Mouse (Mus musculus) embryo, embryonic 10 days (tissue): ENCODE measurements around the gene Nacc1.
A peak's percentile ranks its signal among the peaks of the same experiment; 100 is the strongest.

Experiments
- DNase-seq: peaks from one replicate; pipeline ENCODE4 v3.0.0-alpha.2; 2015; ENCODE audit warnings: low spot score

Nacc1 gene

DNA sequence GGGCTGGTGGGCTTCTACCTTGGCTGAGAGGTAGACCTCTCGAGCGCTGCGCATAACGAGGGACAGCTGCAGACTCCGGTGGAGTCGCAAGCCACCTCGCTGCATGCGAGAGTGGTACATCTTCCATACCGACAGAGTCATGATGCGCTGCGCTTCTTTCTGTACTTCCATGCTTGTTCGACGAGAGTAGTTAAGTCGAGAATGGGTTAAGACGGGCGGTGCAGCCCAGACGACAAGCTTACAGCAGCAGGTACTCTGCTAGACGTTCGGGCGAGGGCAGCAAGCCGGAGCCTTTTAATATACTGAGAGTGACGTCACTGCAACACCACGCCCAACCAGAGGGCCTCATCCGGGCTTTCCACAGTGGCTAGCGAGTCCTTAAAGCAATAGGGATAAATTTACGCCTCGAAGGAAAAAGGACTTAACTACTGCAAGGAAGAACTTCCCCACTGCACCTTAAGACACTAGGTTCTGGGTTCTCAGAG lies 25.0 kb downstream of the Nacc1 start, which contains the start of gene Ier2:
TSS of gene Ier2 (minus strand) at position 272 of the 485 bp plus-strand sequence.
- DNase-seq, result peak; percentile 96

GRCm38 (mm10) chr8:84661961-84662571 lies 25.6 kb downstream of the Nacc1 start:
- peak; percentile 68 for DNase-seq

DNA sequence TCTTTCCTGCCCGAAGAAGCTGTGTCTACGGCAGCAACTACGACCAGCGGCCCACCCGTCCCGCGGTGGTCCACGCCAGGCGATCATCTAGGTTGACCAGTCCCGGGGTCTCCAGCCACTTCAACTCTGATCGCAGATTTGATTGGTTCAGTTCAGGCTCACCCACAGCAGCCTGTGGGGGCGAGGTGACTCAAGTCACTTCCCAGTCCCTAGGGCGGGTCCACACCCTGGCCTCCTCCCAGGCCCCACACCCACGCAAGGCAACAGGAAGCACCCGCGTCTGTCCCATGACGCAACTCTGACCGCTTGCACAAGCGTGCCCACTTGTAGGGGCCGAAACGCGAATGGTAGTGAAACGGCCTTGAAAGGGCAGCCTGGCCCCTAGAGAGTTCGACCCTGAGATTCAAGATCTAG lies 26.2 kb downstream of the Nacc1 start:
- DNase-seq, result peak; percentile 64

- DNase-seq, result peak; percentile 61
These were observed 26.7 kb downstream of the Nacc1 start for GRCm38 (mm10) chr8:84660819-84661457.

- peak; percentile 83 for DNase-seq
These were observed 27.5 kb downstream of the Nacc1 start for GRCm38 (mm10) chr8:84659936-84660818.

DNA sequence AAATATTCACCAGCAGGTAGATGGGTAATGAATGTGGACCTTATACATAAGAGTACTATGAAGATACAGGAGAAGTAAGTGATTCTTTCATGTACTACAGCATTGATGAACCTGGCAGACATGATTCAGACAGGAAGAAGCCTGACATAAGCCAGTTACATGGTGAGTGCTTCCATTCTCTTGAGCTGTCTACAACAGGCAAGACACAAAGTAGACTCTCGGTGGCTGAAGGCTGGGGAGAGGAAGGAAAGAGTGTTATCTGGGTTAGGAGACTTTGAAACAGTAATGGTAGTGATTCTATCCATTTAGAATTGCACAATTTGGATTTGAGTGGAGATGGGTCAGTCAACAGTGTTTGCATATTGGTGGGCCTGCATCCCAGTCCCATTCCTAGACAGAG lies 28.7 kb downstream of the Nacc1 start:
- no peak for DNase-seq

GRCm38 (mm10) chr8:84657680-84658079 lies 30.0 kb downstream of the Nacc1 start:
- DNase-seq, result no peak

DNA sequence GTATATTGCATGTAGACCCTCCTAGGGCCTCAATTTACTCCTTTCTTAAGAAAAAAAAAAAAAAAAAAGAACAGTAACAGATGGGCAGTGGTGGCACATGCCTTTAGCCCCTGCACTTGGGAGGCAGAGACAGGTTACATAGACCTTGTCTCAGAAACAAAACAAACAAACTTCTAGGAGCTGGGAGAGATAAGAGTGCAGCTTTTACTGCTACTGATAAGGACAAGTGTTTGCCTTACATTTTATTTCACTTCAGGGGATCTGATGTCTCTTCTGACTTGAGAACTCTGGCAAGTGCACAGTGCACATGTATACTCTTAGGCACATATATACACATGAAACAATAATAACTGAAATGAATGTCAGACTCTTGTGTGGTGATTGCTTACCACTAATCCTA lies 30.5 kb downstream of the Nacc1 start:
- no peak for DNase-seq

DNA sequence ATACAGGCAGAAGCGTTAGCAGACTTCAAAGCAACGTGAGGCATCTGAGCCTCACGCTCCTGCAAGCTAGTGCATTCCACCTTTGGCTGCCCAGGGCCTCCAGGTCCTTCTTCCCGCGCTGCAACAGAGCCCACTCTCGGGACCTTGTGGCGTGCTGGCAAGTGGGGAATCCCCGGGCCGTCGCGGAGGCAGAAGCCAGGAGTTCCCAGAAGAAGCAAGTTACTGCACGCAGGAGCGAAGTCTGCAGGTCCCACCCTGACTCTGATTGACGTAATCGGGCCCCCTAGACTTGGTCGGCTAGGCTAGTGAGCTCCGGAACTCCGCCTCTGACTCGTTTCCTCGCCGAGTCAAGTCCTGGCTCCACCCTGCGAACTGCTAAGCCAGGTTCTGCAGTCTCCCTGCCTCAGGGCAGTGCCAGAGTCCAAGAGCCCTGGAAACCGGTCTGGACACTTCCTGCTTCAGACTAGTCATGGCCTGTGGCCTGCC lies 31.0 kb downstream of the Nacc1 start:
- DNase-seq, result peak; percentile 93

- peak; percentile 86 for DNase-seq
These were observed 31.5 kb downstream of the Nacc1 start for GRCm38 (mm10) chr8:84656191-84656525.

DNA sequence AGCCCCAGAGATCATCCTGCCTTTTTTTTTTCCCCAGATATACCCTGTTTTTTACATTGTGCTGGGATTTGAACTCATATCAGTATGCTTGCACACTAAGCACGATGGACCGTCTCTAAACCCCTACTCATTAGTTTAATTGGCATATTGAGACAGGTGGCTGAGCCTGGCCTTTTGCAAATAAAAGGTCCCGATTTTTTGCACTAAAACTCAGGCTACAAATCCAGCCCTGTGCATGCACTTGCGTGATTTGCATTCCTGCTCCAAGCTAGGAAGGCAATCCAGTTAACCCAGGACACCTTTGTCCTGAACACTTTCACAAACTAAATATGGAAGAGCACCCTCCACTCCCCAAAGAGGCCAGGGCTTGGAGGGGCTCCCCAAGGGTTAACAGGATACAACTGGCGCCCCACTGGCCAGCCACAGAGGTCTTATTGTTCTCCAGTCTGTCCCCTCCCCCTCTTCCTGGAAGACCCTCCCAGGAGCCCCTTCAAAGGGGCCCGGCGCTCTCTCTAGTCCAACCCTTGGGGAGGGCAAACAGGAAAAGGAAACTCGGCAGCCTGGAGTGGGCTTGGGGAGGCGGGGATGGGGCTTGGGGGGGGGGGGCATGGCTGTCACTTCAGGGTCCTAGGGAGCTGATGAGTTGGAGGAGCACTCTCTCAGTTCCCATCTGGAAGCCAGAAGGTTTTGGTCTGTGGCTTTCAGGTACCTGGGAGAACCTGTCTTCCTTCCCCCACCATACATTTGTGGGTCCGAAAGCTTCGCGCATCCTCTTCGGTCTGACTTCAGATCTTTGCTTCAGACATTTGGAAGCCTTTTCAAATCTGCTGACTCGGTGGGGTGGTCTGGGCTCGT lies 32.1 kb downstream of the Nacc1 start:
- DNase-seq, result peak; percentile 88

DNA sequence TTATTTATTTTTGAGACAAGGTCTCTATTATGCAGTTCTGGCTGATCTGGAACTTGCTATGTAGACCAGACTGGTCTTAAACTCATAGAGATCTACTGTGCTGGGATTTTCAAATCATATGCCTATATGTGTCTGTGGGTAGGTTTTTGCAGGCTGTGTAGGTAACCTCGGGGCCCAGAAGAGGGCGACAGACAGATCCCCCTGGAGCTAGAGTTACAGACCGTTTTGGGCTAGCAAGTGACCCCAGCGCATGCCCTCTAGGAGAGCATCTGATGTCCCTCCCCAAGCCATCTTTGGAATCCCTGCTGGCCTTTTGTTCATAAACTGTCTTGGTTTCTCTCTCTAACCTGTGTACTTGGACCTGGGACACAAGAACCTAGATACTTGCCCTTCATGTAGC lies 33.1 kb downstream of the Nacc1 start:
- DNase-seq, result peak; percentile 55

DNA sequence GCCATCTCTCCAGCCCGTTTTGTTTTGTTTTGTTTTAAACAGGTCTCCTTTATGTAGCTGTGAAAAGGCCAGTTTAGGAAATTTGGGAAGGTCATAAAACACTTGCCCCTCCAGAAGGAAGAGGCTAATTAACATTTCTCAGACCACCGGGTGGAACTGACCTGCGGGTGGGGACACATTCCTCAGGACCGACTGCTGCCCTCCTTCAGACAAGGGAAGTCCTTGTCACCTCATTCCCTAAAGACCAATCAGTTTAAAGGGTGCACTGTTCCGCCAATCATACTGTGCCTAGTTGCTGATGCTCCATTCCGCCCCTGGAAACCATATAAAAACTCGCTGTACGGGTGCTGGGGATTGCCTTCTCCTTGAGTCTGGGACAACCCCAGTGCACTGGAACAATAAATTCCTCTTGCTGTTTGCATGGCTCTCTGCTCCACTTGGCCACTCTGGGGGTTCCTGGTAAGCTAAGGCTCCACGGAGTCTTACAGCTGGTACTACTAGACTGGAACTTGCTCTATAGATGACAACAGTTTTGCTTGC lies 34.5 kb downstream of the Nacc1 start:
- no peak for DNase-seq

GRCm38 (mm10) chr8:84650213-84650612 lies 37.4 kb downstream of the Nacc1 start:
- no peak for DNase-seq

GRCm38 (mm10) chr8:84647461-84647901 lies 40.2 kb downstream of the Nacc1 start:
- DNase-seq, result peak; percentile 91

- peak; percentile 58 for DNase-seq
These were observed 40.9 kb downstream of the Nacc1 start for GRCm38 (mm10) chr8:84646800-84647199.

DNA sequence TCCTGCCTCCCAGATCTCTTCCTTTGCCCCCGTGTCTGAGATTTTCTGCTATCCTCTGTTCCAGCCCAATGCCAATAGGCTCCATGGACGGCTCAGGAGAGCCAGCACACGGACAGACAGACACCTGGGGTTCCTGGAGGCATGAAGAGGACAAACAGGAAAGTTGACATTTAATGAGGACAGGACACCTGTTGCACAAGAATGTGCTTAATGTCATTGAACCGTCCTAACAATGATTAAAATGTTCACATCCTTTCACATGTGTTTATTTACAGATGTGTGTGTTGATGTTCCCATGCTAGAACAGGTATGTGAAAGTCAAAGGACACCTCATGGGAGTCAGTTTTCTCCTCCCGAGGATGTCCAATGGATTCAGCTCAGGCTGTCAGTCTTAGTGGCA lies 44.6 kb downstream of the Nacc1 start:
- DNase-seq, result no peak

DNA sequence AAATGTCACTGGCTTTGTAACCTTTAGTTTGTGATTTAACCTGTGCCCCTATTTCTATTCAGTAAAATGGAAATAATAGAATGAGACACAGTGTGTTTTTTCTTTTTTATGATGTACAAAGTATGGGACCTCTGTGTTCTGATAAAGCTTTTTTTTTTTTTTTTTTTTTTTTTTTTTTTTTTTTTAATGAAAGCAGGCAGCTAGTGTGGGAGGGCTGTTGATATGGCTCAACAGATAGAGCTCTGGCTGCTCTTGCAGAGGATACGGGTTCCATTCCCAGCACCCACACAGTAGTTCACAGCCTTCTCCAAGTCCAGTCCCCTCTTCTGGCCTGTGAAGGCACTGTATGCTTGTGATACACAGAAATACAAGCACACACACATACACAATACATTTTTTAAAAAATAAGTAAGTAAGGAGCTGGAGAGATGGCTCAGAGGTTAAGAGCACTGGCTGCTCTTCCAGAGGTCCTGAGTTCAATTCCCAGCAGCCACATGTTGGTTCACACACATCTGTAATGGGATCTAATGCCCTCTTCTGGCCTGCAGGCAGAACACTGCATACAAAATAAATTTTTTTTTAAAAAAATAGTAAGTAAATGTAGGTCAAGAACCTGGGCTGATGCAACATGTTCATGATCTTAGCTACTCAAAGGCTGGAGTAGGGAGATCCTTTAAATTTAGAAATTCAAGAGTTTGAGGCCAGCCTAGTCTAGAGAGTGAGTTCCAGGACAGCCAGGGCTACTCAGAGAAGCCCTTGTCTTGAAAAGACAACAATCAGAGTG lies 45.9 kb downstream of the Nacc1 start:
- no peak for DNase-seq

GRCm38 (mm10) chr8:84640617-84641294 lies 46.9 kb downstream of the Nacc1 start:
- DNase-seq, result no peak

DNA sequence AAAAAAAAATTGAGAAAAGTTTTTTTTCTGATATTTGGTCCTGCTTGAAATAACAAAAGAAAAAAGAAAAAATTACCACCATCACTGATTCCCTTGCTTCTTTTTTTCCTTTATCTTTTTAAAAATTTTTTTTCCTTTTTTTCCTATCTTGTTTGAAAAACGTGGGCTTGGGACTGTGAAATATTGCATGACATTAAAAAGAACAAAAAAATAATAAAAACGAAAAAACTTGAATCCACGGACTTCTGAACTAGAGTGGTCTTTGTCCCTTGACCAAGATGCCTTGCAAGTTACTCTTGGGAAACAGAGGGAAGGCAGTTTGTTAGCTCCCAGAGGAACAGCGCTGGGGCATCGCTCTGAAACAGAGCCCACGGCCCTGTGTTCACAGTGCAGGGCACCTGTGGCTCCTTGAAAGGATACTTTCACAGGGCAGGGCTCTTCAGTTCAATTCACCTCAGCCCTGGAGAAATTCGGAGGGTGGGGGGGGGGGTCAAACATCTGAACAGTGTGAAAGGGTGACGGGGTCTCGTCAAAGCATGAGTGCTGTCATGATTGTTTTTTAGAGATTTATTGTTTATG lies 47.6 kb downstream of the Nacc1 start:
- DNase-seq, result no peak
